Mouse (Mus musculus) splenic B cell, adult 2 months (primary cell): ENCODE data around the gene Mcrip1.
A peak's percentile ranks its signal among the peaks of the same experiment; 100 is the strongest.
"Not testable (repeated sequence)": the region's sequence is repeated elsewhere in the genome, so short reads cannot be mapped to it uniquely, and the experiment has no call there.

Experiments used
- DNase-seq: peaks from one replicate; pipeline ENCODE4 v3.0.0-alpha.2; 2011; ENCODE audit warnings: low read depth, low spot score
- H3K27me3 ChIP-seq: 2 replicates; pipeline ENCODE4 v1.6.1; 2012; ENCODE audit warnings: mild to moderate bottlenecking, low read length, moderate library complexity, mixed read lengths; ENCODE audit not compliant: control insufficient read depth, poor library complexity, insufficient read depth, severe bottlenecking
- H3K36me3 ChIP-seq: 2 replicates; pipeline ENCODE4 v1.6.1; 2012; ENCODE audit warnings: mild to moderate bottlenecking, low read length, moderate library complexity, mixed read lengths; ENCODE audit not compliant: control insufficient read depth, poor library complexity, insufficient read depth, severe bottlenecking

The Mcrip1 gene

DNA sequence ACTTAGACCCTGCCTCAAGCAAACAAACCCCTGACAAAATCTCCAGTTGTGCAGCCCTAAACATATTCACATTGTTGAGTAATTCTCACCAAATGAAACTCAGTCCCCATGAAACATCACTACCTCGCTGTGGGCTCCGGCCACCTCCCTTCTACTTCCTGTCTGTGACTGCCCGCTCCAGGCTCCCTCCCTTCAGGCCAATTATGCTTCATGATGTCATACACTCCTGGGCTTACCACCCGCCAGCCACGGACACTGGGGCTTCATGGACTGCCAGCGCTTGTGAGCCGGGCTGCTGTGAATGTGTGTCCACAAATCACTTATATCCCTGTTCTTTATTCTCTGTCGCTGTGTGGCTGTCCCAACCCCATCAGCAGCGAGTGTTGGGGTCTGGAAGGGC lies 29.8 kb downstream of the Mcrip1 start:
- H3K36me3 ChIP-seq = no peaks in the 10 kb centered on the region
- no peaks in the 10 kb centered on the region for H3K27me3 ChIP-seq
- no peak for DNase-seq

DNA sequence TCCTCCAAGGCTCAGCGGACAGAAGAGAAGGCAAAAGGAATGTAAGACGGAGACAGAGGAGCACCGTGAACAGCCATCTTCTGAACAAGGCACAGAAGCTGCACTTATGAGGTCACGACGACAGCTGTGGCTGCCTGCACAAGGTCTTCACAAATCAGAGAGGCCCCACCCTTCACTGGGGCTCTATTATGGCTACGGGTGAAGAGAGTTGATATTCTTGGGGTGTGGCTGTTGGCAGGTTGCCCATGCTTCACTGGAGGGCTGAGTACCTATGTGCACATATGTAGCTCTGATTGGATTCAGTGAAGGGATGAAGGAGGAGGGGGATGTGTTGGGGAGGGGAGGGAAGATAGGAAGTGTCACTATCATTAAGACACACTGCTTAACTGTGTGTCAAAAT lies 31.0 kb downstream of the Mcrip1 start:
- Histone ChIP-seq H3K36me3 (no peaks in the 10 kb centered on the region), H3K27me3 (no peaks in the 10 kb centered on the region)
- DNase-seq = no peak

DNA sequence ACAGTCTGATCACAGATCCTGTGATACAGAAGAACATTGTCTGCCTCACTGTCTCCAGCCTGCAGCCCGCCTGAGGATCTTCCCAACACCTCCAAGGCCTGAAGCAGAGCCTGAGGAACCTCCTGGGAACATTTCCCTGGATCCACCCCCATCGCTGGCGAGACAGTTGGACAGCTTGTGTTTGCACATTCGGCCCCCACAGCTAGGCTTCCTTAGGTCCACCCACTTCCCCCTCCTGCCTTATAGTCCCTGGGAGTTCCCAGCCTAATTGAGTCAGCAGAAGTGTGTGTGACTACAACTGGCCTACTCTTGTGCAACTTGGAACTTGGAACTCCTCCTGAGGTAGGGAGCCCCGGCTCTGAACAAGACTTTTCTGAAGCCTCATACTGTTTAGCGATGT lies 31.5 kb downstream of the Mcrip1 start:
- DNase-seq = no peak
- H3K27me3 ChIP-seq = no peaks in the 10 kb centered on the region
- H3K36me3 ChIP-seq = no peaks in the 10 kb centered on the region

DNA sequence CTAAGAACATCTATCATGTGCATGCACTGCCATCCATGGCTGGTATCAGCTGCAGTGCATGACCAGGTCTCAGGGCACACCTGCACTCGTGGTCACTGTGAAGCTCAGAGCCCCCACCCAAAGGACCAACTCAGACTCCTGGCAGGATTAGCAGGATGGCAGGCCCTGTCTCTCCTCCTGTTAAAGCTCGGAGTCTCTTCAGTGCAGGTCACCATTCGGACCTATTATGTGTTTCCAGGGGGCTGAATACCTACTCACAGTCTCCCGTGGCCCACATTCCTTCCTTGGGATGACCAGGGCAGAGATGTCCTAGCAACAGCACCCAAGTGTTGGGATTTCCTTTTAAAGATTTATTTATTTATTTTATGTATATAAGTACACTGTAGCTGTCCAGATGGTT lies 32.4 kb downstream of the Mcrip1 start:
- no peak for DNase-seq
- H3K27me3 ChIP-seq = no peaks in the 10 kb centered on the region
- H3K36me3 ChIP-seq = no peaks in the 10 kb centered on the region

DNA sequence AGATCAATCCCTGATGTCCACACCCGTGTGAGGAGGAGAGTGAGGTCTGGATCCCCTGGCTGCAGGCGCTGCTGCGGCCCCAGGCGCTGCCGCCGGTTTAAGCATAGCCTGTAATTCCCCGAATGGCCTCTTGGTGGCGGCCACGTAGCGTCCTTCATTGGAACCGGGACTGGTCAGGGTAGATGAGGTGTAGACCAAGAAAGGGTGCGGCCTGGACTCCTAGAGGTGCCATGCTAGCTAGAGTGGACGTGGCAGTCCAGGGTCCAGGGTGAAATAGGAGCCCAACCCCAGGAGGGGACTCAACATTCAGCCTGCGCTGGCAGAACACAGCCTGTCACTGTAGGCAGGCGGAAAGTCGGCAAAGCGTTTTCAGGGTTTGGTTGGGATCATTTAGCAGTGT lies 33.9 kb downstream of the Mcrip1 start:
- DNase-seq = peak; percentile 87
- no peaks in the 10 kb centered on the region for H3K27me3 ChIP-seq
- no peaks in the 10 kb centered on the region for H3K36me3 ChIP-seq

DNA sequence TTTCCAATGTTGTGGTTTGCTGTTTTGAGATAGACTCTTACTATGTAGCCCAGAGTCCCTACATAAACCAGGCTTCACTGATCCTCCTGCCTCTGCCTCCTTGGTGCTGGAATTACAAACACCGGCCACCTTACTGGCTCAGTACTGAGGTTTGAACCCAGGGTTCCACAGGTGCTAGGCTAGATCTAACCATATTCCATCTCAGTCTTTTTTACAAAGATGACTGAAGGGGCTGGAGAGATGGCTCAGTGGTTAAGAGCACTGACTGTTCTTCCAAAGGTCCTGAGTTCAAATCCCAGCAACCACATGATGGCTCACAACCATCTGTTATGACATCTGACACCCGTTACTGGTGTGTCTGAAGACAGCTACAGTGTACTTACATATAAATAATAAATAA lies 35.3 kb downstream of the Mcrip1 start:
- H3K36me3 ChIP-seq, H3K27me3 ChIP-seq, DNase-seq: not testable (repeated sequence)

DNA sequence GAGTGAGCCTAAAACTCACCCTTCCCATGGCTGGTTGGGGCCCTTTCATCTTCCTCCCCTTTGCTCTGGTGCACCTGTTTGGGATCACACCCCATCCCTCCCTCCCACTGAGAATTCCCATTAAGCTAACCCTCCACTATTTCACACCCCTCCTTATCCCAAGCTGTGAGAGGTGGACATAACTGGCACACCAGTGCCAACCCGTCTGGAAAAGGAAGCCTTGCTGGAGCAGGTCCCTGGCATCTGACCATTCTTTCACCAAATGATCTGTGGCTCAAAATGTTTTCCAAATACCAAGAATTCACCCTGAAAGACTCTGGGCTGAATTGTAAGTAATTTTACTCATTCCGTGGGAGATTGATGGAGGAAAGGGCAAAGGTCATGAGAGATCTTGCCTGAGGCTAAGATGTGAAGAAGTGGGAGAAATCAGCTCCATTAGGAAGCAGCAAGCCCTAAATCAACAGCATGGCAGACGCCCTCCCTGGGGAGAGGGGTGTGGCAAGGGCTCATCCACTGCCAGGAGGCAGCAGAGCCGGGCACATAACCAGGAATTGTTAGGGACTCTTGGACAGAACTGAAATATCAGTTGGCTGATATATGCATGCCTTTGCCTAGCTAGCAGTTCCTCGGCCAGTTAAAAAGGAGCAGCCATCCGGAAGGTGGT lies 36.6 kb downstream of the Mcrip1 start:
- DNase-seq = no peak
- no peaks in the 10 kb centered on the region for H3K36me3 ChIP-seq
- no peaks in the 10 kb centered on the region for H3K27me3 ChIP-seq

DNA sequence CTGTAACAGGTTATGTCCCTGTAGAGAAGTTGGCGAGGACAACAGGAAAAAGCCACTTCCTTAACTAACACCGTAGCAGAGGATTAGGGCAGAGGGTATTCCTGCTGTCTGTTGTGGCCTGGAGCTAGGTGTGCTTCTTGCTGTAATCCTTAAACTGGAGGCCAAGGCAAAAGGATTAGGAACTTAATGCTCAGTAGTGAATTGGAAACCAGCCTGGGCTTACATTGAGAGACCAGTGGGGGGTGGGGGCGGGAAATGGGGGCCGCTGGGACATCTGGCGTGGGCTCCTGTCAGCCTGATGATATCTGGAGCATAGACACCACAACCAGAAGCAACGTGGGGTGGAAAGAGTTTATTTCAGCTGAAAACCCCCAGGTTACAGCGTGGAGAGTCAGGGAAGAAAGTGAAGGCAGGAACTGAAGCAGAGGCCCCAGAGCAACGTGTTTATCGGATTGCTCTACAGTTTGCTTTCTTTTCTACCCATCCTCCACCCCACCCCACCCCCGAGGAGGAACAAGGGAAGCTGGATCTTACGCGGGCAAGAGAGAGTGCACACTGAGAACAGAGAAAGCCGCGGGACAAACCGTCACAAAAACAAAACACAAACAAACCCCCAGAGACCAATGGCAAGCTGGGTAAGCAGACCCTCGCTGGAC lies 39.0 kb downstream of the Mcrip1 start:
- Histone ChIP-seq H3K27me3 (no peaks in the 10 kb centered on the region), H3K36me3 (no peaks in the 10 kb centered on the region)
- DNase-seq = peak; percentile 41

DNA sequence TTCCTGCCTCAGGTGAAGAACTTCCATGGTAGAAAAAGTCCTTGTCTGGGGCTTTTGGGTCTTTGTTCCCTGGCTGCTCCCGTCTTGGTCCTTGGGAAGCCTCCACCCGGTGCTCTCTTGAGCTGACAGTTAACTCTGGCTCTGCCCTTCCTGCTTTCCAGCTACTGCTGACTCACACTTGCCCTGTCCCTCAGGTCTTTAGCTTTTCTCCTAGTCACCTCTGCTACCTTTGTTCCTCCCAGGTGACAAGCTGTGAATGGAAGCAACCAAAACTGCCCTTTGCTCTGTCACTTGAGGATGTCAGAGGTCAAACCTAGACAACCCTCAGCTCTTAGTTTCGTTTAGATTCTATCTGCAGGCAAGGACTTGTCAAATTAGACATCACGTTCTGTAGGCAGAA lies 39.6 kb downstream of the Mcrip1 start:
- no peak for DNase-seq
- no peaks in the 10 kb centered on the region for H3K36me3 ChIP-seq
- H3K27me3 ChIP-seq = no peaks in the 10 kb centered on the region

DNA sequence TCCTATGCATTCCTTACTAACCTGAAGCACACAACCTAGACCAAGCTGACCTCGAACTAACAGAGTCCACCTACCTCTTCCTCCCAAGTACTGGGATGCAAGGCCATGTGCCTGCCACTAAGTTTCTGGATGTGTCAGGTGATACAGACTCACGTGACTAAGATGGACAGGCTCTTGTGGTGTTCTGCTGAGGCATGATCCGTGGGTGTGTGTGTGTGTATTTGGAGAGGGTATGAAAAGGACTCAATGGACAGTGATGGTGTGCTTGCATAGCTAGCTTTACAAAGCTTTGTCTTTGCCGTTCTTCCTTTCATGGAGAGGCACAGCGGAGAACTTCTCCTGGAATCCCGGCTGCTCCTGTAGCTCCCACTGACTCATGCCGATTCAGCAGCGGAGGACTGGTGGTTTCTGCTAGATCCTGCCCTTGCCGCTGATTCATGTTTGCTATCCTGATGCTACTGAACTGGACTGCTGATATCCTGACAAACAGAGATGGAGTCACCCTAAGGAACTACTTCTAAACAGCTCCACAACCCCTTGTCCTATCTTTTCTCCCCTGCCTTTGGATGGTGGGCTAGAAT lies 41.1 kb downstream of the Mcrip1 start:
- no peak for DNase-seq
- H3K36me3 ChIP-seq = no peaks in the 10 kb centered on the region
- H3K27me3 ChIP-seq = no peaks in the 10 kb centered on the region

DNA sequence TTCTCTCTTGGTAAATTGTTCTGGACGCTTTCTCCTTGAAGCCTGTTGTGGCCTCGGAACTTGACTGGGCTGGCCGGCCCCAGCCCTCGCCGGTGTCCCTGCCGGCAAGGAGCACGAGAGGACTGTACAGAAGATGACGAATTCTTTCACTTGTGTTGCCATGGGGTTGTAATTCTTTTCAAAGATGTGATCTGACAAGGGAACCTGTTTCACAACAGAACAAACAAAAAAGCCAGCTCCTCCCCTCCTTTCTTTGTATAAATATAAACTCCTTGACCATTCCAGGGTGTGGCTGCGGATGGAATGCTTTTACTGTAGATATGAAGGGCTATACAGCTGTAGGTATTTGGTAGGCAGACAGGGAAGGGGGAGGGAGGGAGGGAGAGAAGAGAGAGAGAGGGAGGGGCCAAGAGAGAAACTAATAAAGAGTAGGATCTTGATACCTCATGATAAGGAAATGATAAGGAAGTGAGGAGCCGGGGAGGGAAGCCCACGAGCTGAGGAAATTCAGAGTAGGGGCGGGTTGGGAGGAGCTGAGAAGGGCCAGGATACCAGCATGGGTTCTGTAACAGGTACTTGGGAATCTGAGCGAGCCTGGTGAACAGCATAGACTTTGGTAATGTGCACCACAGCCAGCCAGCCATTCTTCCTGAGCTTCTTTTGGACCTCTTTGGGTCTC lies 41.8 kb downstream of the Mcrip1 start:
- H3K36me3 ChIP-seq = no peaks in the 10 kb centered on the region
- DNase-seq = no peak
- H3K27me3 ChIP-seq = no peaks in the 10 kb centered on the region

DNA sequence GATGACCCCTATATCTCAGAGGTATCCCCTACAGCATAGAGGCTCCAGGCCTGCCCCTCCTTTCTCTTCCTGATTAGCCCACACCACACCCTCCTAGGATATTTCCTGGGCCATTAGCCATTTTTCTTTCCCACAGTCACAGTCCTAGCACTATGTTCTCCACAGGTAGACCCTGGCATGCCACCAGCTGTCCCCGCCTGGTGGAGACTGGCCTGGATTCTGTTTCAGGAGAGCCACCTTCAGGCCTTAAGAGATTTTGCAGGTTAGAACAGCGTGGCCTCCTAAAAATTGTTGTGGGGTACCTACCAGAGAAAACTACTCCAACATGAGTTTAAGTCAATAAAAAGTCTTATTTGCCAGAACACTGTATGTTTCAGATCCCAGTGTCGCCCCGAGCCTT lies 42.6 kb downstream of the Mcrip1 start:
- DNase-seq = no peak
- no peaks in the 10 kb centered on the region for H3K27me3 ChIP-seq
- H3K36me3 ChIP-seq = no peaks in the 10 kb centered on the region

DNA sequence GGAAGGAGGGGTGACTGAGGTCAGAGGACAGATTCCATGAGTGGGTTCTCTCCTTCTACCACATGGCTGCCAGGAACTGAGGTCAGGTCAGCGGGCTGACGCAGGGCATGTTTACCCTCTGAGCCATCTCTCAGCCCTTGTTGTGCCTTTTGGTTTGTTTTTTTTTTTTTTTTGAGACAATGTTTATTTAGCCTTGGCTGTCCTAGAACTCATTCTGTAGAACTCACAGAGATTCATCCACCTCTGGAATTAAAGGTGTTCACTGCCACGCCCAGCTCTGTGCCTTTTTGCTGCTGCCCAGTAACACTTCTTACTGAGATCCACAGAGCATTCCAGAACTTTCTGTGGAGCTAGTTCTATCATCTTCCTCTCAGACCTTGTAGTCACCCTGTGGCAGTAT lies 43.9 kb downstream of the Mcrip1 start:
- H3K36me3 ChIP-seq = no peaks in the 10 kb centered on the region
- no peak for DNase-seq
- H3K27me3 ChIP-seq = no peaks in the 10 kb centered on the region

DNA sequence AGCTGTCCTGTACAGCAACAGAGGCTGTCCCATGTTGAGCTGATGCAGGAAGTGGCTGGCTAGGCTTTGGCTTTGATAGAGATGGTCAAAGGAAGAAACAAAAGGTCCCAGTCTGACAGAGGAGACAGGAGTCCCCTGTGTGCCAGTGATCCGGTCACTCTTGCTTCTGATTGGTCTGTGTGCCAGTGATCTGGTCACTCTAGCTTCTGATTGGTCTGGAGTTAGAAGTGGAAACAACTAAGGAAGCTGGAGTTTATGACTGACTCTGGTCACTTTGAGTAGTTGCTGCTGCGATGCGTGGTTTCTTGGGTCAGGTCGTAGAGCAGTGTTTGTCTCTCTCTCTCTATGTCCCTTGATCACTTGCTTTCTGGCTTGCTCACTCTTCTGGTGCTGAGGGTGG lies 47.8 kb downstream of the Mcrip1 start:
- Histone ChIP-seq H3K27me3 (no peaks in the 10 kb centered on the region), H3K36me3 (no peaks in the 10 kb centered on the region)
- DNase-seq = no peak

DNA sequence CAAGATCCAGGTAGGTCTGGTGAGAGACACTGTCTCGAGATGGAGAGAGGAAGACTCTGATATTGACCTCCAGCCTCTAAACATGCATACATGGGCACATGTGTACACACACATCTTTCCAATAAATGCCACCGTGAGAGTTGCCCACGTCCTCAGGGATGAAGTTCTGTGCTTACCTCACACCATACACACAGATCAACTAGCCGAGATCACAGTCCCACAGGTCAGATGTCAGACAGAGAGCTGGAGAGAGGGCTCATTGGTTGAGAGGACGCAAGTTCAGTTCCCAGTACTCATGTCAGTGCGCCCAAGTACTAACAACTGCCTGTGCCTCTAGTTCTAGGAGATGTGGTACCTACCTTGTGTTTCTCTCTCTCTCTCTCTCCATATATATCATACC lies 48.5 kb downstream of the Mcrip1 start:
- no peaks in the 10 kb centered on the region for H3K27me3 ChIP-seq
- H3K36me3 ChIP-seq = no peaks in the 10 kb centered on the region; the same call in 1 of the 2 replicates
- DNase-seq = no peak
